Mouse (Mus musculus): ENCODE results near the gene Kcnj11.

The Kcnj11 gene

GRCm38 (mm10) chr7:46100563-46100962, at the start of gene Kcnj11:
Kcnj11 (minus strand) TSS chr7:46100764.
- peak; percentile 94 for DNase-seq

- no peak for DNase-seq
These were observed 46.9 kb upstream of the Kcnj11 start for GRCm38 (mm10) chr7:46147417-46147816.

GRCm38 (mm10) chr7:46146675-46147308, 46.2 kb upstream of the Kcnj11 start:
- DNase-seq, result no peak

GRCm38 (mm10) chr7:46144061-46144460, 43.5 kb upstream of the Kcnj11 start:
- no peak for DNase-seq

- peak; percentile 41 for DNase-seq
These were observed 37.9 kb upstream of the Kcnj11 start for GRCm38 (mm10) chr7:46138329-46138930.

GRCm38 (mm10) chr7:46133858-46134257, 33.3 kb upstream of the Kcnj11 start:
- DNase-seq, result peak; percentile 20

GRCm38 (mm10) chr7:46132229-46132628, 31.7 kb upstream of the Kcnj11 start:
- no peak for DNase-seq

GRCm38 (mm10) chr7:46131806-46132205, 31.2 kb upstream of the Kcnj11 start:
- DNase-seq, result no peak

- DNase-seq, result no peak
These were observed 30.7 kb upstream of the Kcnj11 start for GRCm38 (mm10) chr7:46131266-46131665.

GRCm38 (mm10) chr7:46130723-46131122, 30.2 kb upstream of the Kcnj11 start:
- DNase-seq, result no peak

- peak; percentile 29 for DNase-seq
These were observed 29.1 kb upstream of the Kcnj11 start for GRCm38 (mm10) chr7:46129463-46130179.

GRCm38 (mm10) chr7:46128196-46128595, 27.6 kb upstream of the Kcnj11 start:
- peak; percentile 41 for DNase-seq

GRCm38 (mm10) chr7:46125340-46125739, 24.8 kb upstream of the Kcnj11 start:
- no peak for DNase-seq

- DNase-seq, result no peak
These were observed 23.9 kb upstream of the Kcnj11 start for GRCm38 (mm10) chr7:46124460-46124859.

- DNase-seq, result peak; percentile 34
These were observed 22.4 kb upstream of the Kcnj11 start for GRCm38 (mm10) chr7:46122964-46123363.

GRCm38 (mm10) chr7:46117035-46117434, 16.5 kb upstream of the Kcnj11 start:
- DNase-seq, result no peak

GRCm38 (mm10) chr7:46116118-46116581, 15.6 kb upstream of the Kcnj11 start:
- no peak for DNase-seq

- peak; percentile 37 for DNase-seq
These were observed 12.9 kb upstream of the Kcnj11 start for GRCm38 (mm10) chr7:46113435-46113834.

GRCm38 (mm10) chr7:46111938-46112337, 11.4 kb upstream of the Kcnj11 start:
- DNase-seq, result no peak

GRCm38 (mm10) chr7:46111212-46111817, 10.8 kb upstream of the Kcnj11 start:
- no peak for DNase-seq

- DNase-seq, result no peak
These were observed 9.5 kb upstream of the Kcnj11 start for GRCm38 (mm10) chr7:46110079-46110478.

GRCm38 (mm10) chr7:46105484-46105883, 4.9 kb upstream of the Kcnj11 start:
- DNase-seq, result no peak

- DNase-seq, result no peak
These were observed 3.8 kb upstream of the Kcnj11 start for GRCm38 (mm10) chr7:46104256-46104915.
